Mouse (Mus musculus): ENCODE measurements around the gene Pde4dip.

Gene Pde4dip

GRCm38 (mm10) chr3:97859400-97859799, 29.1 kb downstream of the Pde4dip start:
- in situ Hi-C loops (cut with MboI; ENCODE audit: low pct_unique_long_range_greater_than_20kb in 1 of 2, low sequenced_read_pairs in 2 of 2, unreplicated experiment in 1 of 2): no loop called here

- in situ Hi-C loops (cut with MboI; ENCODE audit: low pct_unique_long_range_greater_than_20kb in 1 of 2, low sequenced_read_pairs in 2 of 2, unreplicated experiment in 1 of 2): no loop called here
Measured at GRCm38 (mm10) chr3:97854575-97855384, 33.7 kb downstream of the Pde4dip start.

- in situ Hi-C loops (cut with MboI; ENCODE audit: low pct_unique_long_range_greater_than_20kb in 1 of 2, low sequenced_read_pairs in 2 of 2, unreplicated experiment in 1 of 2): no loop called here
Measured at GRCm38 (mm10) chr3:97851803-97852202, 36.7 kb downstream of the Pde4dip start.

GRCm38 (mm10) chr3:97847626-97848025, 40.9 kb downstream of the Pde4dip start:
- in situ Hi-C loops (cut with MboI; ENCODE audit: low pct_unique_long_range_greater_than_20kb in 1 of 2, low sequenced_read_pairs in 2 of 2, unreplicated experiment in 1 of 2): no loop called here

GRCm38 (mm10) chr3:97846448-97846847, 42.1 kb downstream of the Pde4dip start:
- in situ Hi-C loops (cut with MboI; ENCODE audit: low pct_unique_long_range_greater_than_20kb in 1 of 2, low sequenced_read_pairs in 2 of 2, unreplicated experiment in 1 of 2): no loop called here

- in situ Hi-C loops (cut with MboI; ENCODE audit: low pct_unique_long_range_greater_than_20kb in 1 of 2, low sequenced_read_pairs in 2 of 2, unreplicated experiment in 1 of 2): no loop called here
Measured at GRCm38 (mm10) chr3:97844821-97845201, 43.7 kb downstream of the Pde4dip start.

- in situ Hi-C loops (cut with MboI; ENCODE audit: low pct_unique_long_range_greater_than_20kb in 1 of 2, low sequenced_read_pairs in 2 of 2, unreplicated experiment in 1 of 2): no loop called here
Measured at GRCm38 (mm10) chr3:97844163-97844820, 44.2 kb downstream of the Pde4dip start.

GRCm38 (mm10) chr3:97842641-97843040, 45.9 kb downstream of the Pde4dip start:
- in situ Hi-C loops (cut with MboI; ENCODE audit: low pct_unique_long_range_greater_than_20kb in 1 of 2, low sequenced_read_pairs in 2 of 2, unreplicated experiment in 1 of 2): no loop called here

- in situ Hi-C loops (cut with MboI; ENCODE audit: low pct_unique_long_range_greater_than_20kb in 1 of 2, low sequenced_read_pairs in 2 of 2, unreplicated experiment in 1 of 2): no loop called here
Measured at GRCm38 (mm10) chr3:97840439-97840838, 48.1 kb downstream of the Pde4dip start.

- in situ Hi-C loops (cut with MboI; ENCODE audit: low pct_unique_long_range_greater_than_20kb in 1 of 2, low sequenced_read_pairs in 2 of 2, unreplicated experiment in 1 of 2): no loop called here
Measured at GRCm38 (mm10) chr3:97835888-97836287, 52.6 kb downstream of the Pde4dip start.

- in situ Hi-C loops (cut with MboI; ENCODE audit: low pct_unique_long_range_greater_than_20kb in 1 of 2, low sequenced_read_pairs in 2 of 2, unreplicated experiment in 1 of 2): no loop called here
Measured at GRCm38 (mm10) chr3:97834625-97835024, 53.9 kb downstream of the Pde4dip start.

- in situ Hi-C loops (cut with MboI; ENCODE audit: low pct_unique_long_range_greater_than_20kb in 1 of 2, low sequenced_read_pairs in 2 of 2, unreplicated experiment in 1 of 2): no loop called here
Measured at GRCm38 (mm10) chr3:97831564-97832320, 56.8 kb downstream of the Pde4dip start.

- in situ Hi-C loops (cut with MboI; ENCODE audit: low pct_unique_long_range_greater_than_20kb in 1 of 2, low sequenced_read_pairs in 2 of 2, unreplicated experiment in 1 of 2): no loop called here
Measured at GRCm38 (mm10) chr3:97830622-97831021, 57.9 kb downstream of the Pde4dip start.

- in situ Hi-C loops (cut with MboI; ENCODE audit: low pct_unique_long_range_greater_than_20kb in 1 of 2, low sequenced_read_pairs in 2 of 2, unreplicated experiment in 1 of 2): no loop called here
Measured at GRCm38 (mm10) chr3:97830122-97830521, 58.4 kb downstream of the Pde4dip start.

- in situ Hi-C loops (cut with MboI; ENCODE audit: low pct_unique_long_range_greater_than_20kb in 1 of 2, low sequenced_read_pairs in 2 of 2, unreplicated experiment in 1 of 2): no loop called here
Measured at GRCm38 (mm10) chr3:97828286-97828685, 60.2 kb downstream of the Pde4dip start.

- in situ Hi-C loops (cut with MboI; ENCODE audit: low pct_unique_long_range_greater_than_20kb in 1 of 2, low sequenced_read_pairs in 2 of 2, unreplicated experiment in 1 of 2): no loop called here
Measured at GRCm38 (mm10) chr3:97825246-97825645, 63.3 kb downstream of the Pde4dip start.

GRCm38 (mm10) chr3:97824744-97825143, 63.8 kb downstream of the Pde4dip start:
- in situ Hi-C loops (cut with MboI; ENCODE audit: low pct_unique_long_range_greater_than_20kb in 1 of 2, low sequenced_read_pairs in 2 of 2, unreplicated experiment in 1 of 2): no loop called here

GRCm38 (mm10) chr3:97824011-97824711, 64.3 kb downstream of the Pde4dip start:
- in situ Hi-C loops (cut with MboI; ENCODE audit: low pct_unique_long_range_greater_than_20kb in 1 of 2, low sequenced_read_pairs in 2 of 2, unreplicated experiment in 1 of 2): no loop called here

- in situ Hi-C loops (cut with MboI; ENCODE audit: low pct_unique_long_range_greater_than_20kb in 1 of 2, low sequenced_read_pairs in 2 of 2, unreplicated experiment in 1 of 2): no loop called here
Measured at GRCm38 (mm10) chr3:97823438-97823837, 65.1 kb downstream of the Pde4dip start.
